Mouse (Mus musculus): Measurements from ENCODE around the gene Nrros. TPM values are rescaled to one million over a fixed set of nuclear protein-coding genes. Genes with fewer than 3 reads are reported as not detected.

Nrros gene
- total and polyA plus RNA-seq, 3 experiments = 94.5 to 104 (median 101) TPM

DNA sequence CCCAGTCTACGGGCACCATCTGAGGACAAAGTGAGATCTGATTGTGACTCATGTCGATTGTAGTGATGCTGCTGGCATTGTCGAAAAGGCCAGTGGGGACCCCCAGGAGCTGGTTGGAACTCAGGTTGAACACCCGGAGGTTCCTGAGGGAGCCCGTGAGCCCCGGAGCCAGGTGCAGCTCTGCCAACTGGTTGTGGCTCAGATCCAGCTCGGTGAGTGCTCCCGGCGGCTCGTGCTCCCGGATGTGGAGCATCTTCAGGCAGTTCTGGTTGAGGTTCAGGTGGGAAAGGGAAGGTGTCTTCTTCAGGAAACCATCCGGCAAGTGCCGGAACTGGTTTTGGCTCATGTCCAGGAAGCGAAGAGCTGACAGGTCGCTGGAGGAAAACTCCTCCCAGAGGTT, 21.6 kb downstream of the Nrros start:
- no peak overlapping the region for H3K4me3 ChIP-seq (ENCODE audit: low read depth, low read length)
- ATAC-seq (ENCODE audit: extremely low read depth, insufficient number of reproducible peaks, low FRiP score, poor library complexity, severe bottlenecking) (no peak), DNase-seq (ENCODE audit: low spot score) (no peak)
- peaks cover 65% of the 10 kb centered on the region for H3K36me3 ChIP-seq (replicated peaks)
- no peak for TF ChIP-seq GATA2 (IDR thresholded peaks at IDR 0.05; ENCODE audit: borderline replicate concordance, low read depth, low read length)
- no peak for TF ChIP-seq POLR2AphosphoS5 (IDR thresholded peaks at IDR 0.05; ENCODE audit: insufficient replicate concordance, low read depth, low read length)
- no peak for TF ChIP-seq CTCF (IDR thresholded peaks at IDR 0.05; ENCODE audit: low read depth, low read length)
- peaks cover 11% of the 10 kb centered on the region for H3K4me1 ChIP-seq (ENCODE audit: insufficient read depth, low read depth, low read length)
- peaks cover 19% of the 10 kb centered on the region for H3K27me3 ChIP-seq (ENCODE audit: insufficient read depth, low read length)
- H3K9me3 ChIP-seq (replicated peaks) = peaks cover 46% of the 10 kb centered on the region

DNA sequence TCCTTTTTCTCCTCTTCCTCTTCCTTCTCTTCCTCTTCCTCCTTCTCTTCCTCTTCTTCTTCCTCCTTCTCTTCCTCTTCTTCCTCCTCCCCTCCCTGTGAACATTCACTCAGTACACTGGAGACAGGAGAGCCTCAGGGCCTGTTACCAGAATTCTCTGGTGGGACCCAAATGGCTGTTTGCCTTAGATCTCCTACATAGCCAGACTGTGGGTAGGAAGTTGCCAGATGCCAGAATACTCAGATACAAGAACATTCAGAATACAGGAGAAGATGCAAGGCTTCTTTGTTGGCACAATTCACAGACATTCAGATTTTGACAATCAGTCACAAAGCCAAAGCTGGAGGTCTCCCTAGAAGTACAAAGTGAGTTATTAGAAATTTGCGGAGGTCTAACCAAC, 26.4 kb downstream of the Nrros start:
- Histone ChIP-seq H3K9me3 (replicated peaks) (peaks cover 21% of the 10 kb centered on the region), H3K4me1 (ENCODE audit: insufficient read depth, low read depth, low read length) (peaks cover 12% of the 10 kb centered on the region), H3K4me3 (ENCODE audit: low read depth, low read length) (no peak overlapping the region), H3K27me3 (ENCODE audit: insufficient read depth, low read length) (peaks cover 48% of the 10 kb centered on the region), H3K36me3 (replicated peaks) (peaks cover 25% of the 10 kb centered on the region)
- no peak for ATAC-seq (ENCODE audit: extremely low read depth, insufficient number of reproducible peaks, low FRiP score, poor library complexity, severe bottlenecking)
- TF ChIP-seq CTCF (IDR thresholded peaks at IDR 0.05; ENCODE audit: low read depth, low read length) (no peak), GATA1 (IDR thresholded peaks at IDR 0.05; ENCODE audit: borderline replicate concordance, low read length) (no peak), POLR2AphosphoS5 (IDR thresholded peaks at IDR 0.05; ENCODE audit: insufficient replicate concordance, low read depth, low read length) (no peak), GATA2 (IDR thresholded peaks at IDR 0.05; ENCODE audit: borderline replicate concordance, low read depth, low read length) (no peak), TAL1 (conservative IDR thresholded peaks at IDR 0.05; ENCODE audit: low read depth, low read length) (no peak)
- no peak for DNase-seq (ENCODE audit: low spot score)

DNA sequence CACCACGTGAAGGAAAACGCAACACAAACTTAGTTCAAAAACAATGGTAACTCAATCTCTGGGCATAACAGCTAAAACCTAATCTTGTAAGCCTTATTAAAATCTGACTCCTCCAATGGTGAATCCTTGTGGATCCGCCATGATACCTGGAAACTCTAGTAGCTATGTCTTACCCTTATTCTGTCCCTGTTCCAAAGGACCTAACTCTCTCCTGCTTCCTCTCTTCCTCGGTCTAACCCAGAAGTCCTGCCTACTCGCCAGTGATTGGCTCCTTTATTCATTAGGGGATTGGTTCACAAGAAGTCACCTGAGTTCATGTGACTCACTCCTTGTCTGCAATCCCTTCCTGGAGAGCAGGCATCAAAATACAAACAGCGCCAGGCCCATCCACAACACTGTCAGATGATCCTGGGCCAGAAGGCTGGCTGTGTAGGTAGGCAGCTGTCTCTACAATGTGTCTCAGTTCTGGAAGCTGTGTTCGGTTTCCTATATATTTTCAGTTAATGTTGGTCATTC, 29.5 kb downstream of the Nrros start:
- H3K4me1 ChIP-seq (ENCODE audit: insufficient read depth, low read depth, low read length) = peaks cover 12% of the 10 kb centered on the region
- ATAC-seq (ENCODE audit: extremely low read depth, insufficient number of reproducible peaks, low FRiP score, poor library complexity, severe bottlenecking) (no peak), DNase-seq (ENCODE audit: low spot score) (no peak)
- H3K36me3 ChIP-seq (replicated peaks) = no peaks in the 10 kb centered on the region
- no peaks in the 10 kb centered on the region for H3K9me3 ChIP-seq (replicated peaks)
- no peak for TF ChIP-seq GATA2 (IDR thresholded peaks at IDR 0.05; ENCODE audit: borderline replicate concordance, low read depth, low read length)
- TF ChIP-seq TAL1 (conservative IDR thresholded peaks at IDR 0.05; ENCODE audit: low read depth, low read length) = no peak
- no peak for TF ChIP-seq GATA1 (IDR thresholded peaks at IDR 0.05; ENCODE audit: borderline replicate concordance, low read length)
- TF ChIP-seq CTCF (IDR thresholded peaks at IDR 0.05; ENCODE audit: low read depth, low read length) = no peak
- TF ChIP-seq POLR2AphosphoS5 (IDR thresholded peaks at IDR 0.05; ENCODE audit: insufficient replicate concordance, low read depth, low read length) = no peak
- no peak overlapping the region for H3K4me3 ChIP-seq (ENCODE audit: low read depth, low read length)
- H3K27me3 ChIP-seq (ENCODE audit: insufficient read depth, low read length) = peaks cover 49% of the 10 kb centered on the region

DNA sequence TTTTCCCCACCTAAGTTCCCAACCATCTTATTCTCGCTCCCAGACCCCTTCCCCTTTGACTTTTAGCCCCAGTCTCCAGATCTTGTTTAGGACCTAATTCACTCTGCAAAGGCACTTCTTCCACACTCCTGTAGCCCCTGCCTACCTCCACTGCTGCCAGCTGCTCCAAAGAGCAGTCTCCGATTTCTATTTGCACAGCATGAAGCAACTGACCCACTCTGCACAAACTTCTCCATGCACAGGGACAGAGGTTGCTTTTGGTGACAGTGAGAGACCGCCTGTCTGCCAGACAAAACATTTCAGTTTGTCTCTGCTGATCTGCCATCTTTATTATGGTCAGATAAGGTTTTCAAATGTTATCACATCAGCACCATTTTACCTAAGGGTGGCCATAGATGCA, 32.2 kb downstream of the Nrros start:
- no peak for TF ChIP-seq TAL1 (conservative IDR thresholded peaks at IDR 0.05; ENCODE audit: low read depth, low read length)
- no peak for TF ChIP-seq POLR2AphosphoS5 (IDR thresholded peaks at IDR 0.05; ENCODE audit: insufficient replicate concordance, low read depth, low read length)
- no peak for TF ChIP-seq GATA1 (IDR thresholded peaks at IDR 0.05; ENCODE audit: borderline replicate concordance, low read length)
- no peak for TF ChIP-seq CTCF (IDR thresholded peaks at IDR 0.05; ENCODE audit: low read depth, low read length)
- no peak for TF ChIP-seq GATA2 (IDR thresholded peaks at IDR 0.05; ENCODE audit: borderline replicate concordance, low read depth, low read length)
- H3K27me3 ChIP-seq (ENCODE audit: insufficient read depth, low read length) = peaks cover 44% of the 10 kb centered on the region
- peaks cover 25% of the 10 kb centered on the region for H3K4me1 ChIP-seq (ENCODE audit: insufficient read depth, low read depth, low read length)
- no peaks in the 10 kb centered on the region for H3K36me3 ChIP-seq (replicated peaks)
- ATAC-seq (ENCODE audit: extremely low read depth, insufficient number of reproducible peaks, low FRiP score, poor library complexity, severe bottlenecking) (no peak), DNase-seq (ENCODE audit: low spot score) (no peak)
- H3K4me3 ChIP-seq (ENCODE audit: low read depth, low read length) = no peak overlapping the region
- H3K9me3 ChIP-seq (replicated peaks) = no peaks in the 10 kb centered on the region

DNA sequence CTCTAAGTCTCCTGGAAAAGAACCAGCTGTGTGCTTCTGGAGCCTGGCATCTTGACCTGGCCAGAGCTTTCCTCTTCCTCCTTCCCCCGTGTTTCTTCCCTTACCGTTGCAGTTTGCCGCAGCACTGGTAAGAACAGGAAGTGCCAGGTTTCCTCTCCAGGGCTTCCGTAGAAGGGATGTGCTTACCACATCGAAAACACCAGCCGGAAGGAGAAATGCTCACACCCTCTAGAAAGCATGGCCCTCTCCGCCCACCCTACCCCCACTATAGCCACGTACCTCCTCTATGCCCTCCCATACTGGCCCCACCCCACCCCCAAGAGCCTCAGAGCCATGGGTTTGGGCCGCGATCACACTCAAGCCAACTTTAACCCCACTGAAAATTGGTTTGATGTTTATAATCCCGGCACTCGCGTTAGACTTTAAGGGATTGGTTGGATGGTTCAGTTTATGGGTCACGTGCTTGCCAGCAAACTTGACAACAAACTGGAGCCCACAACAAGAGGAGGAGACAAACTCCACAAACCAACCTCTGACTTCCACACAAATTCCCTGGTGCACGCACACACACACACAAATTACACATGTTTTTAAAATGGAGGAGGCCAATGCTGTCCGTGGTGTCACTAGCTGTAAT, 35.1 kb downstream of the Nrros start:
- ATAC-seq (ENCODE audit: extremely low read depth, insufficient number of reproducible peaks, low FRiP score, poor library complexity, severe bottlenecking) = no peak
- H3K4me1 ChIP-seq (ENCODE audit: insufficient read depth, low read depth, low read length) = peaks cover 18% of the 10 kb centered on the region
- DNase-seq (ENCODE audit: low spot score) = no peak
- no peaks in the 10 kb centered on the region for H3K9me3 ChIP-seq (replicated peaks)
- no peaks in the 10 kb centered on the region for H3K36me3 ChIP-seq (replicated peaks)
- H3K27me3 ChIP-seq (ENCODE audit: insufficient read depth, low read length) = peaks cover 43% of the 10 kb centered on the region
- TF ChIP-seq GATA2 (IDR thresholded peaks at IDR 0.05; ENCODE audit: borderline replicate concordance, low read depth, low read length) (no peak), TAL1 (conservative IDR thresholded peaks at IDR 0.05; ENCODE audit: low read depth, low read length) (no peak), GATA1 (IDR thresholded peaks at IDR 0.05; ENCODE audit: borderline replicate concordance, low read length) (no peak), CTCF (IDR thresholded peaks at IDR 0.05; ENCODE audit: low read depth, low read length) (no peak), POLR2AphosphoS5 (IDR thresholded peaks at IDR 0.05; ENCODE audit: insufficient replicate concordance, low read depth, low read length) (no peak)
- no peak overlapping the region; the same call in 1 of the 2 replicates for H3K4me3 ChIP-seq (ENCODE audit: low read depth, low read length)

DNA sequence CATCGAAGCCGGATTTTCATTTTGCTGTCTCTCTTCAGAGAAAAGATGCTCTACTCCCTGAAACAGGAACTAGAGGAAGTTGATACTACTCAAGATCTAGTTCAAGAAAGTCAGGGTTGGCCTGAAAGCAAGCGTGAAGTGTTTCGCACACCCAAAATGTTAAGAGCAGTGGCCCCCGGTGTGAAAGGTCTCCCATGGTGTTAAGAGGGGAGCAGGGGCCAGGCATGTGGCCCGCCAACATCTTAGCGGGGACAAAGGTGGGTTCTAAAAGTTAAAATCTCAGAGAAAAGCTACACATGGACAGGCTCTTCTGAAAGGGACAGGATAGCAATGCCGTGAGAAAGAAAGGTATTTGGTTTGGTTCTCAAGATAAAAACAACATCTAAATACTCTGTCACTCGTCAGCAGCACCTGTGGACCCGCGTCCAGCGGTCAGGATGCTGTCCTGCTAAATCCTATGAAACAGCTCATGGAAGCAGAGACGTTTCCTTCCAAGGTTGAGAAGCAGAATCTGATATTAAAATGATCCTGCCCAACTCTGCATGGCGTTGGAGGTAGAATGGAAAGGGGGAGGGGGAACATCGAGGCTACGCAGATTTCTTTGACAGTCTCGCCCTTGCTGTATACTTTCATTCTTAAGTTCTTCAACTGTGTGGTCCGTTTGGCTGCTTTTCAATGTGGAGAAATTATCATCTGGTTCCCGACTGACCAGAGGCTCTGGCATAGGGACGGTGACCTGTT, 35.8 kb downstream of the Nrros start:
- Histone ChIP-seq H3K4me1 (ENCODE audit: insufficient read depth, low read depth, low read length) (peaks cover 18% of the 10 kb centered on the region), H3K36me3 (replicated peaks) (no peaks in the 10 kb centered on the region), H3K4me3 (ENCODE audit: low read depth, low read length) (no peak overlapping the region), H3K27me3 (ENCODE audit: insufficient read depth, low read length) (peaks cover 43% of the 10 kb centered on the region), H3K9me3 (replicated peaks) (no peaks in the 10 kb centered on the region)
- DNase-seq (ENCODE audit: low spot score) (no peak), ATAC-seq (ENCODE audit: extremely low read depth, insufficient number of reproducible peaks, low FRiP score, poor library complexity, severe bottlenecking) (no peak)
- TF ChIP-seq TAL1 (conservative IDR thresholded peaks at IDR 0.05; ENCODE audit: low read depth, low read length) = no peak
- no peak for TF ChIP-seq POLR2AphosphoS5 (IDR thresholded peaks at IDR 0.05; ENCODE audit: insufficient replicate concordance, low read depth, low read length)
- TF ChIP-seq GATA1 (IDR thresholded peaks at IDR 0.05; ENCODE audit: borderline replicate concordance, low read length) = no peak
- TF ChIP-seq GATA2 (IDR thresholded peaks at IDR 0.05; ENCODE audit: borderline replicate concordance, low read depth, low read length) = no peak
- TF ChIP-seq CTCF (IDR thresholded peaks at IDR 0.05; ENCODE audit: low read depth, low read length) = no peak
